Mouse (Mus musculus): ENCODE data around the gene Hist1h1c. TPM values are rescaled to one million over a fixed set of nuclear protein-coding genes. Genes with fewer than 3 reads are reported as not detected.
"Not testable (repeated sequence)": the region's sequence is repeated elsewhere in the genome, so short reads cannot be mapped to it uniquely, and the experiment has no call there.

Hist1h1c gene
- polyA plus RNA-seq, 1 experiment from 2014 or later: 6.9 TPM

GRCm38 (mm10) chr13:23702220-23702619 lies 36.4 kb upstream of the Hist1h1c start:
- ATAC-seq (replicated peaks): no peak
- H3K4me2 ChIP-seq: no peak overlapping the region
- H3K4me3 ChIP-seq: no peak overlapping the region
- H3K27me3 ChIP-seq (replicated peaks): no peaks in the 10 kb centered on the region
- WGBS: 85% methylated on average over 4 of the region's 4 CpGs
- peaks cover 14% of the 10 kb centered on the region for H3K4me1 ChIP-seq
- H3K9ac ChIP-seq: no peak overlapping the region
- H3K36me3 ChIP-seq (replicated peaks): no peaks in the 10 kb centered on the region
- no peaks in the 10 kb centered on the region for H3K9me3 ChIP-seq
- no peak overlapping the region for H3K27ac ChIP-seq

GRCm38 (mm10) chr13:23702801-23703200 lies 35.8 kb upstream of the Hist1h1c start:
- not testable (repeated sequence) for H3K27me3 ChIP-seq (replicated peaks); ATAC-seq (replicated peaks); H3K36me3 ChIP-seq (replicated peaks); H3K4me3 ChIP-seq; H3K27ac ChIP-seq; H3K4me1 ChIP-seq; H3K9me3 ChIP-seq; H3K9ac ChIP-seq; H3K4me2 ChIP-seq
- 93% methylated on average over 2 of the region's 2 CpGs for WGBS

- H3K4me1 ChIP-seq: peaks cover 8% of the 10 kb centered on the region
- H3K36me3 ChIP-seq (replicated peaks): no peaks in the 10 kb centered on the region
- H3K9ac ChIP-seq: no peak overlapping the region
- H3K4me2 ChIP-seq: no peak overlapping the region
- ATAC-seq (replicated peaks): no peak
- H3K27ac ChIP-seq: no peak overlapping the region
- H3K9me3 ChIP-seq: no peaks in the 10 kb centered on the region
- 96% methylated on average over 7 of the region's 7 CpGs for WGBS
- H3K4me3 ChIP-seq: no peak overlapping the region
- H3K27me3 ChIP-seq (replicated peaks): no peaks in the 10 kb centered on the region
Observed at GRCm38 (mm10) chr13:23705751-23706356, 32.8 kb upstream of the Hist1h1c start.

GRCm38 (mm10) chr13:23706771-23707170 lies 31.8 kb upstream of the Hist1h1c start:
- 95% methylated on average over 12 of the region's 12 CpGs for WGBS
- H3K27me3 ChIP-seq (replicated peaks): no peaks in the 10 kb centered on the region

GRCm38 (mm10) chr13:23708041-23708440 lies 30.6 kb upstream of the Hist1h1c start:
- WGBS: 86% methylated on average over 4 of the region's 4 CpGs
- ATAC-seq (replicated peaks): no peak
- no peak overlapping the region for H3K27ac ChIP-seq
- no peak overlapping the region for H3K9ac ChIP-seq
- no peak overlapping the region for H3K4me3 ChIP-seq
- no peak overlapping the region for H3K4me2 ChIP-seq
- no peaks in the 10 kb centered on the region for H3K36me3 ChIP-seq (replicated peaks)
- no peaks in the 10 kb centered on the region for H3K9me3 ChIP-seq
- H3K4me1 ChIP-seq: peaks cover 8% of the 10 kb centered on the region
- H3K27me3 ChIP-seq (replicated peaks): 0 out of 2 replicates have a peak, but pooled peaks cover 4% of the 10 kb centered on the region

More at GRCm38 (mm10) chr13:23706771-23707170, 31.8 kb upstream of the Hist1h1c start:
- Histone ChIP-seq H3K9me3 (no peaks in the 10 kb centered on the region), H3K27ac (no peak overlapping the region), H3K36me3 (replicated peaks) (no peaks in the 10 kb centered on the region), H3K4me3 (no peak overlapping the region), H3K4me1 (peaks cover 8% of the 10 kb centered on the region), H3K4me2 (no peak overlapping the region), H3K9ac (no peak overlapping the region)
- ATAC-seq (replicated peaks): no peak

- Histone ChIP-seq H3K4me3 (no peak overlapping the region), H3K27me3 (replicated peaks) (0 out of 2 replicates have a peak, but pooled peaks cover 4% of the 10 kb centered on the region), H3K4me1 (peaks cover 8% of the 10 kb centered on the region), H3K9ac (no peak overlapping the region), H3K4me2 (no peak overlapping the region), H3K36me3 (replicated peaks) (no peaks in the 10 kb centered on the region), H3K27ac (no peak overlapping the region), H3K9me3 (no peaks in the 10 kb centered on the region)
- WGBS: 85% methylated on average over 4 of the region's 4 CpGs
- ATAC-seq (replicated peaks): no peak
Observed at GRCm38 (mm10) chr13:23708654-23709053, 30.0 kb upstream of the Hist1h1c start.

GRCm38 (mm10) chr13:23709714-23710373 lies 28.8 kb upstream of the Hist1h1c start:
- Histone ChIP-seq H3K4me1 (peaks cover 8% of the 10 kb centered on the region), H3K4me2 (peak overlapping the region; percentile 52), H3K36me3 (replicated peaks) (no peaks in the 10 kb centered on the region), H3K27ac (no peak overlapping the region), H3K9me3 (no peaks in the 10 kb centered on the region), H3K4me3 (peak overlapping the region; percentile 32), H3K9ac (peak overlapping the region; percentile 28), H3K27me3 (replicated peaks) (0 out of 2 replicates have a peak, but pooled peaks cover 4% of the 10 kb centered on the region)
- WGBS: 20% methylated on average over 15 of the region's 15 CpGs
- no peak for ATAC-seq (replicated peaks)

GRCm38 (mm10) chr13:23710374-23711089 lies 28.1 kb upstream of the Hist1h1c start, which contains the start of gene Hfe:
Gene Hfe (minus strand): TSS chr13:23710854.
- 5% methylated on average over 17 of the region's 17 CpGs for WGBS
- Histone ChIP-seq H3K4me3 (peak within 1 kb of the TSS; percentile 32), H3K4me2 (peak within 1 kb of the TSS; percentile 52)

GRCm38 (mm10) chr13:23716261-23717042 lies 22.2 kb upstream of the Hist1h1c start:
- no peaks in the 10 kb centered on the region for H3K36me3 ChIP-seq (replicated peaks)
- H3K9ac ChIP-seq: no peak overlapping the region
- H3K4me1 ChIP-seq: no peaks in the 10 kb centered on the region
- WGBS: 89% methylated on average over 5 of the region's 5 CpGs
- no peaks in the 10 kb centered on the region for H3K9me3 ChIP-seq
- no peak overlapping the region for H3K4me3 ChIP-seq
- 0 out of 2 replicates have a peak, but pooled peaks cover 4% of the 10 kb centered on the region for H3K27me3 ChIP-seq (replicated peaks)
- H3K4me2 ChIP-seq: no peak overlapping the region
- ATAC-seq (replicated peaks): no peak
- no peak overlapping the region for H3K27ac ChIP-seq

More at GRCm38 (mm10) chr13:23710374-23711089, 28.1 kb upstream of the Hist1h1c start, which contains the start of gene Hfe:
- Histone ChIP-seq H3K36me3 (replicated peaks) (no peaks in the 10 kb centered on the region), H3K27ac (no peak within 1 kb of the TSS), H3K4me1 (peaks cover 8% of the 10 kb centered on the region), H3K9me3 (no peaks in the 10 kb centered on the region), H3K9ac (peak within 1 kb of the TSS; percentile 28), H3K27me3 (replicated peaks) (0 out of 2 replicates have a peak, but pooled peaks cover 4% of the 10 kb centered on the region)
- ATAC-seq (replicated peaks): no peak

- H3K4me3 ChIP-seq: no peak overlapping the region
- H3K9ac ChIP-seq: no peak overlapping the region
- H3K4me2 ChIP-seq: no peak overlapping the region
- H3K4me1 ChIP-seq: no peaks in the 10 kb centered on the region
- ATAC-seq (replicated peaks): no peak
- no peaks in the 10 kb centered on the region for H3K9me3 ChIP-seq
- 58% methylated on average over 11 of the region's 11 CpGs for WGBS
- no peak overlapping the region for H3K27ac ChIP-seq
- H3K27me3 ChIP-seq (replicated peaks): 0 out of 2 replicates have a peak, but pooled peaks cover 3% of the 10 kb centered on the region
- no peaks in the 10 kb centered on the region for H3K36me3 ChIP-seq (replicated peaks)
Observed at GRCm38 (mm10) chr13:23717176-23717575, 21.4 kb upstream of the Hist1h1c start.

- not testable (repeated sequence) for H3K36me3 ChIP-seq (replicated peaks)
Observed at GRCm38 (mm10) chr13:23717593-23718245, 20.9 kb upstream of the Hist1h1c start.

More at GRCm38 (mm10) chr13:23717593-23718245, 20.9 kb upstream of the Hist1h1c start:
- not testable (repeated sequence) for H3K4me3 ChIP-seq; H3K27me3 ChIP-seq (replicated peaks); H3K27ac ChIP-seq; H3K9me3 ChIP-seq; H3K4me1 ChIP-seq; H3K9ac ChIP-seq; ATAC-seq (replicated peaks); H3K4me2 ChIP-seq
- 18% methylated on average over 2 of the region's 2 CpGs for WGBS
